Mouse (Mus musculus) layer of hippocampus, postnatal 10 days (tissue): Measurements from ENCODE around the gene Ly6g6f. TPM values are rescaled to one million over a fixed set of nuclear protein-coding genes. Genes with fewer than 3 reads are reported as not detected.
"Not testable (repeated sequence)": the region's sequence is repeated elsewhere in the genome, so short reads cannot be mapped to it uniquely, and the experiment has no call there.

Source experiments
- DNase-seq, 2 experiments: peaks; one replicate each; pipeline ENCODE4 v3.0.0; 2021; ENCODE audit warnings: low spot score in 2 of 2
- total RNA-seq, 2 experiments: library from RNA; stranded (reverse); gene quantifications; 2 replicates each; pipeline ENCODE4 v1.2.3; 2021

Ly6g6f gene
- total RNA-seq, 2 experiments from 2014 or later = not detected

DNA sequence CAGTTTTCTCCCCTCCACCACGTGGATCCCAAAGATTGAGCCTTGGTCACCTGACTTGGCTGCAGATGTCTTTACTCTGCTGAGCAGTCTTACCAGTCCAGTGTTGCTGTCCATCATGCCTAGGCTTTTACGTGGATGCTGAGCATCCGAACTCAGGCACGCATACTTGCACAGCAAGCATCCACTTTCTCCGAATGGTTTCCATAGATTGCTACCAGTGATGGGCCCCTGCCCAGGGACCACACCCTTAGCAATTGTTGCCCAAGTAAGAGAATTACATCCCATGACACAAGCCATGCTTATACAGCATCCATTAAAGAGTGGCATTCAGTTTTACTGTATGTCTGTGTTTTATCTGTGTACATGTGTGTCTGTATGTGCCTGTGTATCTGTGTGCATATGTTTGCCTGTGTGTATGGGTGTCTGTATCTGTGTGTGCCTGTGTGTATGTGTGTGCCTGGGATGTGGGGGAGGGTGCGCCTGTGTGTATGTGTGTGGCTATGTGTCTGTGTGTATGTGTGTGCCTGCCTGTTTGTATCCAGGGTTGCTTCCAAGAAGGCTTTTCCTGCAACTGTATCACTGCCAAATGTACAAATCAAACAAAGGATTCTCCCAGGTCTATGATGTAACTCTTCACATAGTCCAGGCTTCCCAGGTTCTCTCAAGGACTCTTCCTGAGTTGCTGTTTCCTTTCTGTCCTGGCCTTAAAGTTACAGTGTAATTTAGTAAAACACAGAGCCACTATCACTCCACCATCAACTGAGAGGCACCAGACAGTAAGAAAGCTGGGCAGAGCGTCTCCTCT is 29.5 kb downstream of the Ly6g6f start:
- no peak for DNase-seq

GRCm38 (mm10) chr17:35052271-35052798 is 33.1 kb downstream of the Ly6g6f start:
- no peak for DNase-seq

DNA sequence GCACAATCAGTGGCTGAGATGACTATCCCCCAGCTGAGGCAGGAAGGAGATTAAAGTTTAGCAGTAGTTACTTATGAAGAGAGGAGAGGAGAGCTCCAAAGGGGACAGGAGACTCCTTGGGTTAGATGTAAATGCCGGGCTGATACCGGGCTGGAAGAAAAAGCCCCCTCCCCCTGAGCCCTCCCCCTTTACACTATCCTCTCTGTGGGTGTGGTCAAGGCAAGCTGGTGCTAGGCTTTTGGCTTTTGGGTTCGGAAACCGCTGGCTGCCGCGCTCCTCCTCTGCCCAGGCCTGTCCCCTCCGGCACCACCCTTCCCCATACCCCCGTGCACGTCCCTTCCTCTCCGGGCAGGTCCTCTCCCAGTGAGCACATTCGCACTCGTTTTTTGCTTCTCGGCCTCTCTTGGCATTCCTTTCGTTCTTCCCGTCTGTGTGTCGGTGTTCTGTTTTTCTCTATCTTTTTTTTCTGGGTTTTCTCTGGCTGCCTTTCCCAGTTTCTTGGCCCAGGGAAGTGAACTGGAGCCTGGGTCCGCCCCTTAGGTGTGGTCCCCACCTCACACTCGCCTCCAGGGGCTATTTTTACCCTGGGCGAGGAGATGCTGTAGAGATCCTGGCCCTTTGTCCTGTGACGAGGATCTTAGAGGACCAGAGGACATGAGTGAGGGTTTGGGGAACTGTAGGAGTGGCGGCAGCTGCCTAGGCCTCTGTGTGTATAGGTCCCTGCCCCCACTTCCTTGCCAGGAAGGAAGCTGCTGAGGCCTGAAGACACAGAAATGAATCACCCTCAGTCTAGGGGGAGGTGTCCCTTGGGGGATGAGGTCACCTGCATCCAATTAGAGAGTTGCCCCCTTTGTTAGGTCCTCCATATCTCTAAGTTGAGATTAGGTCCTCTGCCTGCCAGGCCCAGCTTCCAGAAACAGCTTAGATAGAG is 34.0 kb downstream of the Ly6g6f start:
- DNase-seq = peak; percentile 37 to 46

DNA sequence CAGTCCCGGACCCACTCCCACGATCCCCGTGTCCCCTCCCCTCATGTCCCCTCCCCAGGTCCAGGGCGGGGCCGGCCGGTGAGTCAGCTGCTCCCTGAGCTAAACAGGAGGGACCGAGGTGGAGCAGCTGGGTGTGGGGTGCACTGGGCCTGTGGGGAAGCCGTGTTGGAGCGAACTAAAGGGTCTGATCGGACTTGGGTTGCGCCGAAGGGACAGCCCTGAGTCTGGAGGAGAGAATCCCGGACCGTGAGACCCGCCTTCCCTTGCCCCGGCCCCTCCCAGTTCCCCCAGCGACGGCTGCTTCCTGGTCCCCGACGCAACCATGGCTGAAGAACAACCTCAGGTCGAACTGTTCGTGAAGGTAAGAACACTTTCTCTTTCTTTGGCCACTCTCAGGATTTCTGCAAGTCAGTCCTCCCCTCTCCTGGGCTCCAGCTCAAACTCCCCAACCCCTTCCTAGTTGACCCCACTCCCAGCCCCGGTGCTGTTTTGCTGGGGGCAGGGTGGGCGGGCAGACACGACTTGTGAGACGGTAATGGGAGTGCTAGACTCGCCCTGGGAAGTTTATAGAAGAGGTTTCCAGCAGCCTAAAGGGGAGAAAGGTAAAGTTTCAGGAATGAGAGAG is 35.2 kb downstream of the Ly6g6f start:
- peak; percentile 28 to 47 for DNase-seq

- peak in 1 of 2 experiments; percentile 33 for DNase-seq
Observed at GRCm38 (mm10) chr17:35049561-35050016, 35.8 kb downstream of the Ly6g6f start, which contains the start of gene Clic1. Gene Clic1, plus strand, starts transcription at chr17:35049966.

DNA sequence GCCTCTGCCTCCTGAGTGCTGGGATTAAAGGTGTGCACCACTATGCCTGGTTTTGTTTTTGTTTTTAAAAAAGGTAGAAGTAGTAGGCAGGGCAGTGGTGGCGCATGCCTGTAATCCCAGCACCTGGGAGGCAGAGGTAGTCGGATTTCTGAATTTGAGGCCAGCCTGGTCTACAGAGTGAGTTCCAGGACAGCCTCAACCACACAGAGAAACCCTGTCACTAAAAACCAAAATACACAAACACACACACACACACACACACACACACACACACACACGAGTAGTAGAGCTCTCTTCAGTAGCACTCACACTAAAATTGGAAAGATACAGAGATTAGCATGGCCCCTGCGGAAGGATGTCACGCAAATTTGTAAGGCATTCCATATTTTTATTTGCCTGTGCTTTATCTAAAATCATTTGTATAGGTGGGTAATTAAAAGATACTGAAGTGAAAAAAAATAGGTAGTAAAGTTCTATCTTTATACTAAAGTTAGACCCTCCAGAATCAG is 36.4 kb downstream of the Ly6g6f start:
- no peak for DNase-seq

DNA sequence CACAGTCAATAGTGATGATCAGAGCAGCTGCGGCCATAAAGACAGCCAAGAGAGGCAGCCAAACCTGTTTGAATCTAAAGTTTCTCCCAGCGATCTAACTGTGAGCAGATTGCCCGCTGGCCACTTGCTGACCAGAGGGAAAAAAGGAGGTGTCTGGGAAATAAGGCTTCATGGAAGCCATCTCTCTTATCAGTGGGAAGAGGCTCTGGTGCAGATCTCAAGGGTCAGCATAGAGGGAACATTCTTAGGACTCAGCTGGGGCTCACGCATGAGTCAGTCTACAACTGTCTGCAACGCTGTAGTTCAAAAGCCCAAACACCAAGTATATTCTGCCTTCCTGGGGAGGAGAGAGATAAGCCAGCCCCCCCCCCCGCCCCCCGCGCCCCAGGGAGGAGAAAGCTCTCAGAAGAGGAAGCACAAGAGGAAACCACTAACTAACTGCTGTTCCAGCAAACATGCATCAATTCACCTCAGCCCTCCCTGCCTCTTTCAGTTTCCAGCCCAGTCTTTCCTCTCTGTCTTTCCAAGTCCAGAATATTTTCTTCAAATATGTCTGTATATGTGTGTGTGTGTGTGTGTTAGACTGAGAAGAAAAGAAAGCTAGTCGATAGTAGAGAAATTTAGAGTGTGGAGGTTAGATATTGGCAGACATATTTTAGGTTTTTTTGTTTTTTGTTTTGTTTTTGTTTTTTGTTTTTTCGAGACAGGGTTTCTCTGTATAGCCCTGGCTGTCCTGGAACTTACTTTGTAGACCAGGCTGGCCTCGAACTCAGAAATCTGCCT is 37.1 kb downstream of the Ly6g6f start:
- DNase-seq = no peak

- no peak for DNase-seq
Observed at GRCm38 (mm10) chr17:35047688-35048087, 37.7 kb downstream of the Ly6g6f start.

DNA sequence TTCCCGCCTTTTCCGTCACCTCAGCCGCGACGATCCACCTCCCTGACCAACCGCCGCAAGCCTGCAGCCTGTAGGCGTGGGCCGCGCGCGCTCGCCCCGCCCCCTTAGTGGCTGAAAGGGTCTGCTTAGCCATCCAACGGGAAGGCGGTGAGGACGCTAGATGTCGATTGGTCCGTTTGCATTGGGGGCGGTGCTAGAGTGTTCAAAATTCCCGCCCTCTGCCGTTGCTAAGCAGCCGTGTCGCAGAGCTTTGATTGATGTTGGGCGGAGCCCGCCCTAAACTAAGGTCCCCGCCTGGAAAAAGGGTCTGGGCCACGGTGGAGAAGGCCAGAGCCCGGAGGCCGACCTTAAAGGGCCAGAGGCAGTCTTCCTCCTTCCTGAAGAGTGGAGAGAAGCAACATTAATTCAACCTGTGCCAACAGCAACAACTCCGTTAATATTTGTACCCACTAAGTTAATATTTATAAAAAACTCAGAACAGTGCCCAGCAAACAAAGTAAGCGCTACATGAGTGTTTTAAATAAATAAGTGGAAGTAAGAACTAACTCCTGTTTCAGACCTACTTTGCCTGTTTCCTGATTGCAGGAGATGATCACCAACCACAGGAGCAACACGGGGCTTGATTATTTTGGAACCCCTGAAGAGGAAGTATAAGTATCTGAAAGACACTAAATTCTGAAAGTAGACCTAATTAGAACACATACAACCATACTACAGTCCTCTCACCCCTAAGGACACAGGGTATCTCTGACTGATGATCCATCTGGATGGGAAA is 38.5 kb downstream of the Ly6g6f start, which contains the start of gene Msh5:
Gene Msh5 (minus strand): TSS at position 65 of the 775 bp plus-strand sequence.
- DNase-seq = peak; percentile 97 to 98

DNA sequence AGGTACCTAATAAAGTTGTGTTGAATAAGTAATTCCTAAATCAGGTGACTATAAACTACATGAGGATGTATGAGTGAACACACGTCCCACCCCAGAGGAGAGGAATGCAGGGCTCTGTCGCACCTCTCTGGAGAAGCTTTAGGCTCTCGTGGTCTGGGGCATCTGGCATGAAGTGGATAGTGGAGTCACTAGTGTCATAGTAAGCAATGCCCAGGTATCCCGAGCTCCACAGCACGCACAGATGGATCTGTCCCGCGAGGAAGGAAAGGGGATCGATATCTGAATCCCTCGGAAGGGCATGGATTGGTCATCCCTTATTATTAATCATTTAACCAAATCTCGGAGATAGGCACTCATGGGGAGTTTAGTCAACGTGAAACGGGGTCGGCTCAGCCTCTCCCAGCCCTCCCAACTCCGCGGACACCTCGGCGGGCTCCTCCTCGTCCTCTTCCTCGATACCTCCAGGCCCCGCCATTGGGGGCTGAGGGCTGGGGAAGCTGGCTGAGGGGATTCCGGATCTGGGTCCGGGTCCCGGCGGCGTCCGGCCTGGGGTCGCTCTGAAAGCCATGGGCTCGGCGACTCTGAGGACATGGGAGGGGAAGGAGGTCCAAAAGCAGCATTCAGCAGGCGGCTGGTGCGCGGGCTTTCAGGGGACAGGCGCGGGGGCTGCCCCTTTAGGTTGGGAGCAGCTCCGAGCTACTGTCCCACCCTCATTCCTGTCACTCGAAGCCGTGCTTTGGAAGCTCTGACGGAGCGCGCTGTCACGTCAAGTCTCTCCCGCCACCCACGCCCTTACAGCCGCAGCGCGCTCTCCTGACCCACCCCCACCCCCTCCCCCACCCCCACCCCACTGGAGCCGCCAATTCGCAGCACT is 39.4 kb downstream of the Ly6g6f start:
- no peak for DNase-seq

DNA sequence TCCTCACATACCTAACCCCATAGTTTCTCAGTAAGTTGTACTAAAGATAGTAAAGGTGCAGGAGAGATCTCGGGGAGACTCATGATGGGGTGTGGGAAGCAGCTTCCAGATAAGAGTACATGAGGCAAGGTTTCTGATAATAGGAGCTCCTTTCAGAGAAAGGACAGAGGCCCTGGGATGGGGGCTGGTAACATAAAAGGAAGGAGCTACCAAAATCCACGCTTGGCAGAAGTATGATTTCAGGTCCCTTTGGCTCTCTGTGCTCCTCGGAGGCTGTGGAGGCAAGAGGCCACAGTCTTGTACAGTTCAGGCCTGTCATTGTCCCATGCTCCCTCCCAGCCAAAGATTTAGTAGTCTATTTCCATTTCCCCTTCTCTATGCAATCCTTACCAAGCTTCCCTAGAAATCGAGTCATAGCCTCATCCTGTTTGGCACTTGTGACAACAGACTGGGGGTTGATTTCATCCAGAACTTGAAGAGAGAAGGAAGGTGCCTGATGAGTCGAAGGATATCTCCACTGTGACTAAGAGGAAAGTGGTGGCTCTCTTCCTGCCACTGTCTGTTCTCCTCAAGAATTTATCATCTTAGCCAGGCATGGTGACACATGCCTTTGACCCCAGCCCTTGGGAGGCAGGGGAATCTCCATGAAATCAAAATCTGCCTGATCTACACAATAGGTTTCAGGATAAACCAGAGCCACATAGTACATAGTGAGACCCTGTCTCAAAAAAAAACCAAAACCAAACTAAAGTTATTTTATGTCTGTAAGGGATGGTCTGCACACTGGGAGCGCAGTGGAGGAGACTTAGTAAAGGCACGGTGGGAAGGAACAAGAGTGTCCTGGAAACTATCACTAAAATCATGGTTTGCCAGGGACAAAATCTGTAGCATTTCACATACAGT is 40.3 kb downstream of the Ly6g6f start:
- DNase-seq = no peak

DNA sequence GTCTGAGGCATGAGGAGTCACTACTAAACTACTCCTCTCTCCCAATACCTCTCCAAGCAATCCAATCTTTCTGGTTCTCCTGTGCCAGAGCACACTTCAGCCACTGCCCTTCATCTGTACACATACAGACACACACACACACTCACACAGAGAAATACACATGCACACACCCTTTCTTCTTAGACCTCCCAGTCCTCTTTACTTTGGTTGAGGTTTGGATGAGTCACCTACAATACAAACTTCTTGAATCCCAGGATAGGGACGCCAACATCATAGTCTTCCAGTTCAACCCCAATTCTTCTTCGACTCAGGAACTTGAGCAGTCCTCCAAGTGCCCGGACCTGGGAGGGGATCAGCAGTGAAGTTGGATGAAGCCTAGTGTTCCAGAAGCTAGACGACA is 41.6 kb downstream of the Ly6g6f start:
- DNase-seq = no peak

DNA sequence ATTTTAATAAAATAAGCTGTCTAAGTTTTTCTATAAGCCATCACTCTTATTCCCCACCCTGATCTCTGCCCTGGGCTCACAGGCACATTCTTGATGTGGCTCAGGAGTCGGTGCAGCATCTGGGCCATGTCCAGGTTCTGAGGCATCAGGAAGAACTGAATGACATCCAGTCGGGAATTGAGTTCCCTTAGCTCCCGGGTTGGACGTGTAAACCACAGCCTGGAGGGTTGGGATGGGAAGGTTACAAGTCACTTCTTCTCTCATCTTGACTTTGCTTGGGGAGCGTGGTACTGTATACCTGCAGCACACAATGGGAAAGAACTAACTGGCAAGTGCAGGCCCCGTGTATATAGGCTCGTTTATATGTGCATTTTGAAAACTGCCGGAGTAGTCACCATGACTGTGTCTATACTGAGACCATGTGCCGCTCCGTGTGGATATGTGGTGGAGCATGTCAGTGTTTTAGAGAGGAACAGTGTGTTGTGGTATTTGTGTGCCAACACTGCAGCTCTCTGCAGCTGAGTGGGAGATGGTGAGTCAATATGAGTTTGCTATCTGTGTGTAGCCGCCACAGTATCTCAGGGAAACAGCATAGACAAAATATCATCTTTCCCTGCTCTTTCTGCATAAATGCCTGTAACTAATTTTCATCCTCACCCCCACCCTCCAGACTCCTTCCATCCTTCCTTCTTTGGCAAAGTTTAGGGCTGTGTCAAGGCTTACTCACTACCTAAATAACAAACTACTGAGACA is 46.1 kb downstream of the Ly6g6f start:
- no peak for DNase-seq

DNA sequence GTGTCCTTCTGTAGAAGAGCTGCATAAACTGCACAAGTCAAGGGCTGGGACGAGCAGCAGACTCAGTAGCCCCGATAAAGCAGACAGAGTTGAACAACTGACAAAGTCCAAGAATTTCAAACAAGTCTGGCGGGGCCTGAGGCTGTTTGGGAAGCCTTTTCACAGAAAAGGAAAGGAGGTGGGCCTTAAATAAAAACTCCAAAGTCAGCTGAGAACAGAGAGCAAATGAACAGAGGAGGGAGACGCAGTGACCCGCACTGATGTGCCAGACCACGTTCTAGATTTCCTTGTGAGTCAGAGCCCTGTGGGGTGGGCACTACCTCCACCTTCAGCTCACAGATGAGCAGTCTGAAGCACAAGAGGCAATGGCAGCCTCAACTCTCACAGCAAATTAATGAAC is 50.5 kb downstream of the Ly6g6f start:
- DNase-seq = no peak

GRCm38 (mm10) chr17:35033703-35034102 is 51.7 kb downstream of the Ly6g6f start:
- not testable (repeated sequence) for DNase-seq

GRCm38 (mm10) chr17:35032323-35032870 is 53.0 kb downstream of the Ly6g6f start:
- DNase-seq = no peak
